Mouse (Mus musculus) common myeloid progenitor, adult 5-6 weeks (primary cell): ENCODE measurements at regions not wholly inside any gene's neighbourhood (a gene's known extent, or its start where the extent isn't known, plus 50 kb on each side); places are given as distances from the start of the nearest gene placed in this dataset.

Experiments
- ATAC-seq: replicated peaks from 2 replicates; pipeline ENCODE4 v1.8.0; 2016; ENCODE audit warnings: low read depth, mild to moderate bottlenecking, moderate TSS enrichment, inconsistent platforms; ENCODE audit not compliant: poor library complexity, severe bottlenecking

- ATAC-seq = peak; percentile 99
These were observed 182.7 kb upstream of the Eci2 start for GRCm38 (mm10) chr13:35209551-35209950.

- ATAC-seq = no peak
These were observed 184.9 kb upstream of the Eci2 start for GRCm38 (mm10) chr13:35211834-35212233.

- ATAC-seq = no peak
These were observed 185.4 kb upstream of the Eci2 start for GRCm38 (mm10) chr13:35212276-35212675.

GRCm38 (mm10) chr13:35214219-35214618 lies 187.3 kb upstream of the Eci2 start:
- ATAC-seq = no peak

GRCm38 (mm10) chr13:35226142-35226829 lies 199.4 kb upstream of the Eci2 start:
- no peak for ATAC-seq

GRCm38 (mm10) chr13:35226944-35227343 lies 200.0 kb upstream of the Eci2 start:
- no peak for ATAC-seq

- ATAC-seq = no peak
These were observed 202.7 kb upstream of the Eci2 start for GRCm38 (mm10) chr13:35229601-35230000.

GRCm38 (mm10) chr13:35233636-35234035 lies 206.7 kb upstream of the Eci2 start:
- ATAC-seq = no peak

- no peak for ATAC-seq
These were observed 214.5 kb upstream of the Eci2 start for GRCm38 (mm10) chr13:35241443-35241842.

- no peak for ATAC-seq
These were observed 217.1 kb upstream of the Eci2 start for GRCm38 (mm10) chr13:35243946-35244345.

- no peak for ATAC-seq
These were observed 230.5 kb upstream of the Eci2 start for GRCm38 (mm10) chr13:35257386-35257785.

GRCm38 (mm10) chr13:35258720-35259119 lies 231.8 kb upstream of the Eci2 start:
- no peak for ATAC-seq

- no peak for ATAC-seq
These were observed 257.1 kb upstream of the Eci2 start for GRCm38 (mm10) chr13:35283959-35284358.

- 0 out of 2 replicates have a peak, but pooled peaks have one; percentile 39 for ATAC-seq
These were observed 275.2 kb upstream of the Eci2 start for GRCm38 (mm10) chr13:35302088-35302487.

- no peak for ATAC-seq
These were observed 289.9 kb upstream of the Eci2 start for GRCm38 (mm10) chr13:35316772-35317171.

- no peak for ATAC-seq
These were observed 299.9 kb upstream of the Eci2 start for GRCm38 (mm10) chr13:35326682-35327242.

GRCm38 (mm10) chr13:35328320-35328719 lies 301.4 kb upstream of the Eci2 start:
- ATAC-seq = no peak

GRCm38 (mm10) chr13:35330926-35331325 lies 304.0 kb upstream of the Eci2 start:
- no peak for ATAC-seq

GRCm38 (mm10) chr13:35345507-35346129 lies 314.0 kb upstream of the Cdyl start:
- no peak for ATAC-seq

- no peak for ATAC-seq
These were observed 311.4 kb upstream of the Cdyl start for GRCm38 (mm10) chr13:35348283-35348682.

GRCm38 (mm10) chr13:35359345-35359744 lies 300.3 kb upstream of the Cdyl start:
- ATAC-seq = no peak

GRCm38 (mm10) chr13:35377487-35377886 lies 282.1 kb upstream of the Cdyl start:
- ATAC-seq = no peak
